10 mouse cellular contexts compared by ENCODE assay signal in the genomic region with DNA sequence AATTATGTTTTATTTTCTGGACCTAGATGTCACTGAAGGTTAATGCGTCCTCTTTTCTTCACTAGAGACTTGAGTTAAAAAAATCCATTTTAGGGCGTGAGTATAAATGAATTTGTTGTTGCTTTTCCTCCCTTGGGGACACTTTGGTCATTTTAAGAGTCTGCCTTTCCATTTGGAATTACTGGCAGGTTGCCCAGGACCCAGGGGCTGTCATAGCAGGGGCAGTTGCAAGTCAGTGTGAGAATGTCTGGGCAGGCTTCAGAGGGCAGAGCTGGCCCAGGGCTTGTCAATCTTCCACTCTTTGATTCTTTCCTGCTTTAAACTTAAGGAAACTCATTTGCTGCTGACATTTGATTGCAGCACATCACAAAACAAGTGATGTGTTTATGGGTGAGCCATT. TPM values are rescaled to one million over a fixed set of nuclear protein-coding genes. Genes with fewer than 3 reads are reported as not detected.
A peak's percentile ranks its signal among the peaks of the same experiment; 100 is the strongest.
DNase-seq lines count a peak whose midpoint lies in the region; ATAC-seq and TF ChIP-seq lines count a peak whose summit lies in the region.
"Had no signal": no experiment of that assay in that cellular context is flagged by ENCODE, and none has a peak within 500 bp of the region (broad histone marks: within the 10 kb centered on the region; RNA-seq: fewer than 3 reads in every experiment).

No protein-coding gene starts in this region.

- no peak overlapping the region for H3K4me3 ChIP-seq in heart, adult 2 months
- H3K4me3 ChIP-seq: hindbrain, embryonic 10.5 days; left cerebral cortex, adult 2 months had no signal

- no peaks in the 10 kb centered on the region for H3K27me3 ChIP-seq in heart, adult 2 months (ENCODE audit: control insufficient read depth, insufficient read depth, low read length)

- WGBS in heart, adult 2 months: 47% methylated on average over 2 of the region's 2 CpGs

- no peak for ATAC-seq in activated CD4-positive, CD25-positive, alpha-beta regulatory T cell, adult 4 months

- no peak for TF ChIP-seq EP300 in heart, adult 2 months (IDR thresholded peaks at IDR 0.05; ENCODE audit: insufficient read depth, low read depth, low read length)

- no peaks in the 10 kb centered on the region for H3K4me1 ChIP-seq in heart, adult 2 months (ENCODE audit: control insufficient read depth, insufficient read depth, low read length)
- H3K4me1 ChIP-seq: hindbrain, embryonic 10.5 days had no signal

- no peak overlapping the region for H3K9ac ChIP-seq in heart, adult 2 months (ENCODE audit: low read depth, low read length)

- no peak overlapping the region for H3K27ac ChIP-seq in heart, adult 2 months
- H3K27ac ChIP-seq: hindbrain, embryonic 10.5 days; left cerebral cortex, adult 2 months had no signal

- DNase-seq in heart, adult 2 months: peak; percentile 17 to 31
- no peak for DNase-seq in heart, adult 8-10 months (ENCODE audit: low spot score)
- peak; percentile 15 for DNase-seq in 3T3-L1 (ENCODE audit: low read depth, low spot score)
- DNase-seq in adrenal gland, postnatal 25 days: peak; percentile 19
- peak; percentile 10 to 17 for DNase-seq in heart, postnatal 36 days
- DNase-seq in urinary bladder, adult 2 months (ENCODE audit: low spot score): no peak
- no peak for DNase-seq in ovary, postnatal 36 days (ENCODE audit: low spot score)

- intact Hi-C loops in heart, adult 2 months (cut with DNase I): no loop called here
- intact Hi-C loops in heart, postnatal 36 days (cut with DNase I): no loop called here

- no peak for TF ChIP-seq POLR2A in heart, adult 2 months (IDR thresholded peaks at IDR 0.05; ENCODE audit: insufficient read depth, low read depth, low read length)

- no peaks in the 10 kb centered on the region for H3K36me3 ChIP-seq in heart, adult 2 months (ENCODE audit: control insufficient read depth, insufficient read depth, low read length)

- no peak for TF ChIP-seq CTCF in heart, adult 2 months (IDR thresholded peaks at IDR 0.05)

- H3K79me2 ChIP-seq in heart, adult 2 months (replicated peaks; ENCODE audit: control insufficient read depth, insufficient read depth, low read length): no peaks in the 10 kb centered on the region

RNA-seq across cellular contexts. Expression of a gene that starts 45.7 kb away (rescaled TPM):
- total RNA-seq in heart, adult 2 months (2021): 10 to 100 TPM; 34.0 to 36.0 TPM
- polyA plus RNA-seq in heart, adult 2 months (2012; rRNA removed): 9.9 and 14.6 TPM in 2 replicates
- total RNA-seq in heart, adult 8-10 months (2022): 10 to 100 TPM; 33.9 to 40.6 (median 36.6) TPM
- total RNA-seq in adrenal gland, postnatal 25 days (2021): 50.9 and 53.6 TPM in 2 replicates
- total RNA-seq in heart, postnatal 36 days (2021): 10 to 100 TPM; 37.1 to 39.4 TPM
- polyA plus RNA-seq in activated CD4-positive, CD25-positive, alpha-beta regulatory T cell, adult 4 months (2017; shearing (Covaris generic)): 10 to 100 TPM; 48.1 to 58.9 TPM
- 9.2 and 19.2 TPM in 2 replicates for polyA plus RNA-seq in urinary bladder, adult 2 months (2012; rRNA removed)

Comparison
In these comparisons a context has a peak if more than half of its experiments do, and no peak if none do; other contexts are left out.
1. DNase-seq: peak in heart, adult 2 months (2 of 2), 3T3-L1 (single experiment), adrenal gland, postnatal 25 days (single experiment) and heart, postnatal 36 days (2 of 2); none in heart, adult 8-10 months (single experiment), urinary bladder, adult 2 months (single experiment) and ovary, postnatal 36 days (single experiment).